Mouse (Mus musculus) kidney, postnatal 4 days (tissue): ENCODE results near the gene Sardh.

ENCODE experiments used
- DNase-seq, 2 experiments: peaks; one replicate each; pipeline ENCODE4 v3.0.0; 2021; ENCODE audit warnings: mixed read lengths in 2 of 2

The Sardh gene

DNA sequence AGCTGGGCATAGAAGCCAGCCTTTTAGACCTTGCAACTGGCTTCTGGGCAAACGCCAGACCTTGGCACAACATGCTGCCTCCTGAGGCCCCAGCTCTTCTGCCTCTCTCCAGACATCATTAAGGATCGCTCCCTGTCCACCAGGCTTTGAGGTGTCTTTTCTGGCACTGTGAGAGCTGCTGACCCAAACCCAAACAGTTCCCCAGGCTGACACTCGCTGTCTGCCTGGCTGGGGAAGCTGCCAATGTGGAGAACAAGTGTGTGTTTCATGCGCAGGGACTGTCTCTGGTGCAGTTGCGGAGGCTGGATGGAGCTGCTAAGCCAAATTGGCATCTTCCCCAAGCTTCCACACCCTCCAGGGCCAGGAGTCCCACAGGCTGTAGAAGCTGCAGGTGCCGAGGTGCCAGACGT is 25.1 kb downstream of the Sardh start:
- no peak for DNase-seq

DNA sequence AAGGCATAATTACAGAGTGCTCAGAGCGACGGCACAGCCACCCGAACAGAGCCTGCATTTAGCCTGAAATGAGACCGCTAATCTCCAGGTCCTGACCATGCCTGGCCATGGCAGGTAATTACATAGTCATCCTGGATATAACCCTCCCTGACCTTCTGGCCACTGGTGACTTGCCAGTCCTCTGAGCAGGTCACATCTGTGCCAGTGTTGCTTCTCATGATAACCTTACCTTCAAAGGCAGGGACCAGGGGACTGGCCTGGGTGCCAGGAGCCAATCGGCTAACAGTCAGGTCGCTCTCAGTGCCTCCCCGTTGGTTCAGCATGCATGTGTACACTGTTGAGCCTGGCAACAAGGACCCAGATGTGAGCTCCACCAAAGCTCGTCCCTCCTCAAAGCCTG is 29.6 kb downstream of the Sardh start:
- DNase-seq: no peak

GRCm38 (mm10) chr2:27218121-27218544 is 30.0 kb downstream of the Sardh start:
- no peak for DNase-seq

DNA sequence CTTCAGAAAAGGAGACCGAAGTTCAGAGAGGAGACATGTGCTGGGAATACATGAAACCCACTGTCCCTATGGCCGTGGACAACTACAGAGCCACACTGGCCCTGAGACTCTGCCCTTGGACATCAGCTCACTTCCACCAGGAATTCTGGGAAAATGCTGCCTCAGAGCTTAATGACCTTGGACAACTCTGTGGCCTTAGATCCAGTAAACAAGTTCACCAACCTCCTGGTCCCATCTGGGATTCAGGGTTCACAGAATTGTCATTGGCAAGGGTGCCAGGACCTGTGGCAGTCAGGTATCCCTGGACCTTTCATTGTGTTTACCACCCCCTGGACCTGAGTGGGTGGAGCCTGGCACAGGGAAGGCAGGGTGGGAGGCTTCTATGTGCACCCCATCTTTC is 32.6 kb downstream of the Sardh start:
- DNase-seq: no peak

- peak in 1 of 2 experiments; percentile 30 for DNase-seq
Observed at GRCm38 (mm10) chr2:27211966-27212893, 35.9 kb downstream of the Sardh start.

GRCm38 (mm10) chr2:27210676-27211210 is 37.4 kb downstream of the Sardh start:
- DNase-seq: peak in 1 of 2 experiments; percentile 14

DNA sequence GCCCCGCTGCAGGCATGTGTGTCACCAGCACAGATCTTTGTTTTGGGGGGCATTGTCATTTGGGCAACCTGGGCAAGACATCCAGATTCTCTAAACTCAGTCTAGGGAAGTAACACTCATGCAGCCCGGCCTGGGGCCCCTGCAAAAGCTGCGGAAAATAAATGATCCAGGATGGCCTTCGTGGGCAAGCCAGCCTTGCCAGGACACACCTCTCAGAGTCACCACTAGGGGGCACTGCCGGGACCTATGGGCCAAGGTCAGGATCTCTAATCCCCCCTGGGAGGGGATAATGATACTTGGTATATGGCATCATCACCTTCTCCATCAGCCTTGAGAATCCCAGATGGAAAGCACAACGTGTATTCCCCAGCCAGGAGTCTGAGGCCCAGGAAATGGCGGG is 37.9 kb downstream of the Sardh start:
- DNase-seq: peak; percentile 71 to 77

DNA sequence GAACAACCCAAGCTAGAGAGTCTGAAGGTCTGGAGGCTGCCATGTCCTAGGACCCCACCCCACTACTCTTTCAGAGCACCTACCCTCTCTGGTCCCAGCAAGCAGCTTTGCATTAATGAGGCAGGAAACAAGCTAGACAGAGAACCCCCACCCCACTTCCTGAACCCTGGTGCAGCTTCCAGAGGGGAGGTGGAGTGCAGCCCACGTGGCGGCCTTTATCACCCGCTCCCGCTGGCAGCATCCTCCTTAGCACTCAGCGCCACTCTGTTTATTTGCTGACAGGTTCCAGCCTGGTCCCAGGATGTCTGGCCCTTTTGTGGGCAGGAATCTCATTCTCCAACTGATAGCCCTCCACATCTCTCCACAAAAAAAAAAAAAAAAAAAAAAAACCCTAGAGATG is 38.3 kb downstream of the Sardh start:
- DNase-seq: peak; percentile 19 to 52

GRCm38 (mm10) chr2:27209370-27209769 is 38.8 kb downstream of the Sardh start:
- DNase-seq: peak in 1 of 2 experiments; percentile 27

GRCm38 (mm10) chr2:27207126-27207525 is 41.0 kb downstream of the Sardh start:
- no peak for DNase-seq

GRCm38 (mm10) chr2:27206128-27206797 is 41.9 kb downstream of the Sardh start:
- peak; percentile 35 to 52 for DNase-seq

DNA sequence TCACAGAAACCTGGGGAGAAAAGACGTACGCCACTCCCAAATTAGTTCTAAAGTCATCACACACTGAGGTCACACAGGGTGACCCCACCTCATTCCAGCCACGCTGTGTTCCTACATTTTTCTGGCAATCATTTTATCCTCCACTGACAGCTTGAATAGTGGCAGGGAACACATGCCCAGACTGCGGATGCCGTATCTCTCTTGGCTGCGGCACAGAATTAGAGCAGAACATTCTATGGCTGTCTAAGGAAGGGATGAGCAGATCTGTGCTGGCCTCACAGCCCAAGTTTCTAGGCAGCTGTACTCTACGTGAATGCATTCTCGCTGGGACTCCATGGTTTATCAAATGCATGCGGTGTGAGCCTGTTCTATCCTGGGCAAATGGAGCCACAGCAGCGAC is 42.5 kb downstream of the Sardh start:
- DNase-seq: no peak

DNA sequence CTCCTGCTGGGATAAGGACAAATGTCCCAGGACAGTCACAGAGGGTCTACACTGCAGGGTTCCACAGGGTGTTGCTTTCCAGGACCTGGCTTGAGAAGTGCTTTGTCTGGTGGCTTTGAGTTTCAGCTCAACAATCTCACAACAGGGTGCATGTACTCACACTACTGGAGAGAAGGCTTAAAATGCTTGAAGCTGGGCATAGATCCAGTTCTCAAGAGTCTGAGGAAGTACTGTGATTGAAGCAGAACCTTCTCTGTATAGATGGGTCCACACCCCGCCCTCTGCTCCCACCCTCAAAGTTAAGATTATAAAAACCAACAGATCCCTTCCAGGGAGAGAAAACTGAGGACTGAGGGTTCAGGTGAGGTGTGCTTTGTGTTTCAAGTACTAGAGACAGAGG is 47.6 kb downstream of the Sardh start:
- no peak for DNase-seq

DNA sequence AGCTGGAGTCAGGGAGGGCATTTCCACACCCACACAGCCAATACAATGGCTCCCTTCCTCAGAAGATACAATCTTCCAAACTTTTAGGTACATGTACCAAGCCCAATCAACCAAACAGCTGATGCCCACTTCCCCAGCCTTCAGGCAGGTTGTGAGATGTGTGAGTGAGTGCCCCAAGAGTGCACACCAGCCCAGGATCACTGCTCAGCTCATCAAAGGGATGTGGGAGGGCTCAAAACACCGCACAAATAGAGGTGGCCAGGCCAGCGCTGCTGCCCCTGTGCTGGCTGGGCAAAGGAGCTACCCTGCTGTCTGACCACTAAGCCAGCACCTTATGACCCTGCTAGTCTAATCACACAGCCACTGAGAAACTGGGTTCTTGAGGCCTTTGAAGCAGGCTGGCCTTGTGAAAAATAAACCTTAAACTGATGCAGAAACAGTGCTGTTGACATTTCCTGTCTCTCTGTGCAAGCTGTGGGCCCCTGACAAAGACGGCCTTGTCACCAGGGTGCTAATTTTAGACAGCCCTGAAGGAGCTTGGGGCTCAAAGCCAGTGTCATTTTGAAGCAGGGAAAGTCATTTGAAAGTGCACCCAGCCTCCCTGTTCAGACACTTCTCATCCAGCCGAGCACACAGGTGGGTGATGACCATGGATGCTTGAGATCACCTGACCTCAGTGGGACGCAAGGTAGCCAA is 49.4 kb downstream of the Sardh start:
- DNase-seq: no peak

DNA sequence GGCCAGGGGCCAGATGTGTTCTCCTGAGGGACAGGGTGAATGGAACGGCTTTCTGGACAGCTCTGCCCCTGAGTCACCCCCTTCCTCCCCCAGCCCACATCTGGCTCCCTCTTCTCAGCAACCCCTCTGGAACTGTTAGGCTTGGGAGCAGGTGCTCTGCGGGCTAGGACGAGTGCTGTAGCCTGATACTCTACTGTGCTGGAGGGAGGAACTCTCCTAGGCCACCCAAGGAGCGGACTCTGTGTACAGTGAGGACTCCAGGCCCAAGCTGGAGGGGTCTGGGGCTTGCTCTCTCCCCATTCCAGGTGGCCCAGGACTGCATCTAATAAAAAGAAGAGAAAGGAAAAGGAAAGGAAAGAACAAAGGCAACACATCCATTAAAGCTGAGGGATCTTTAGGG is 58.1 kb downstream of the Sardh start:
- DNase-seq: no peak

DNA sequence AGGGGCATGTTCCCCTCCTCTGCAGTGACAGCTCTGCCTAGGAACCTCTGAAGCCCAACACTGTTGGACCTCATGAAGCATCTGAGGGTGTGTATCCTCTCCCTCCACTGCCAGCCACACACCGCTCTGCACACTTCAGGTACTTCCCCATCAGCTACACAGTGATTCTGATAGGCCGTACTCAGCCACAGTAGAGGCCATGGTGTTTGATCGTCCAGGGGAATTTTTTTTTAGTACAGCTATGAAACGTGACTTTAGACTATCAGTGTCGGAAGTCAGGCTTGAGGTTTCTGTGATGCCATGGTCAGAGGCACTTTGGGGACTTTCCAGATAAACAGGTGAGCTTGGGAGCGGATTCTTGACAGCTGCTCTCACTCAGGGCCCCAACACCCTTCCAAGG is 60.6 kb downstream of the Sardh start:
- DNase-seq: no peak

- DNase-seq: peak; percentile 15 to 36
Observed at GRCm38 (mm10) chr2:27183734-27184133, 64.4 kb downstream of the Sardh start.

DNA sequence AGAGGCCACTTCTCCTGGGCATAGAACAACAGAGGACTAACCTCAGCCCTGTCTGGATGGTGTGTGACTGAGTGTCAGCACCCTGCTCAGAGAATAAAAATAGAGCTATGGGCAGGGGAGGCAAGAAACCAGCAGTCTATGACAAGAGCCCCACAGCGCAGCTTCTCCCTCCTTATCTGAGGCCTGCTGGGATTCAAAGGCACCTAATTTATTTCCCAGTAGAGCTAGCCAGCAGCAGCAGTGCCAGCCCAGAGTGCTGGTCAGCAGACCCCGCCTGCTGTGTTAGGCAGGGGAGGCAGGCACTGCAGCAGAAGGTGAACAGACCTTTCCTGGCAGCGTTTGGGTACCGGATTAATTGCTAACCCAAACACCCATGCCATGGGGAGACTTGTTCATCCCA is 66.2 kb downstream of the Sardh start:
- DNase-seq: no peak

DNA sequence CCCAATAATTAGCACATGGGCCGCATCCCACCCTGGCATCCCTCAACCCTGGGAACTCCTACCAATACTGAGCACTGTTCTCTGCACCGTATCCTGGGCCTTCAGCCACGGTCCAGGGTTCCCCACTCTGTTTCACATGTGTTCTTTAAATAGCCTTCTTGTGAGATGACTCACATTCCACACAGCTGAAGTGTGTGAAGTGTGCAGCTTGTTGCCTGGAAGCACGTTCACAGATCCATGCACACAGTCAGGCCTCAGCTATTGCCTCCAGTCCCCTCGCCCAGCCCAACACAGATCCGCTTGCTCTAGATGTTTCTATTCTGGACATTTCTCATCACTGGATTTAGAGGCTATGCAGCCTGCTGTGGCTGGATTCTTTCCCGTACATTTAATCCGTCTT is 69.0 kb downstream of the Sardh start:
- DNase-seq: no peak

DNA sequence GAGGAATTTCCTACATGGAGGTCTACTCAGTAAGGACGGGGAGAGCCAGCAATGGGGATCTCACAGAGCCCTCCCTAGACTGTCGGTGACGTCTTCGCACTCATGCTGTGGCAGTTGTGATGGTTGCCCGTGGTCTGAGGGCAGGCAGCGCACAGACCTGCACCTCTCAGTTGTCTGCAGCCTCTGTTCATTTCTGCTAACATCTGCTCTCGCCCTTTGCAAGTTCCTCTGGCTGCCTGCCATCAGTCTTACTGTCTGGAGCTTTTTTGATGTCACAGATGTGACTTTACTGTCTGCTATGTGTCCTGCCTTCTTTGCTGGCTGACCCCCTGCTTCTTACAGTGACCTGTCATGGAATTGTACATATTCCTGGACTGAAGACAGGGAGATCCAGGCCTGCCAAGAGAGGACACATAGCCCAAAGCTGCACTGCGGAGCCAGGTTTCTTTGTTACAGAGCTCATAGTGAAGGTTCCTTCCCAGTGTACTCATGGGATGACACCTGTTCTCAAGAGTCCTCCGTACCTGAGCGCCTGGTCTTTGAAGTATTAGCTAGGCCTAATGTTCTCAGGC is 72.4 kb downstream of the Sardh start:
- peak; percentile 18 to 22 for DNase-seq

- no peak for DNase-seq
Observed at GRCm38 (mm10) chr2:27174242-27174641, 73.9 kb downstream of the Sardh start.

DNA sequence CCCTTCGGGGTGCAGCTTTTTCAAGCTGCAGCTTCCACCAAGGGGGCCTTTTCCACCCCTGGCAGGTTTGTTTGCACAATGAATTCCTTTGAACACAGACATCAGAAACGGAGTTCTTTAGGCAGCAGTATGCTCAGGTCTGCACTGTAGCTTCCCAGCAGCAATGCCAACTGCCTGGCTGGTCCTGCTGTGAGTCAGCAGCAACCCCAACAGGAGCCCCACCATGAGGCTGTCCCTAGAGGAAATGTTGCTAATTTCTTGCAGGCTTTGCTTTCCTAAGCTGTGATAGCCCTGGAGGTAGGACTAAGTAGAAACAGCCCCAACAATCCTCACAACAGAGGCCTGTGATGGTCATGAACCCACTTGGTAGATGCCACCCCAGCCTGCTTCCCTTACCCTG is 81.1 kb downstream of the Sardh start:
- no peak for DNase-seq

- no peak for DNase-seq
Observed at GRCm38 (mm10) chr2:27166074-27166473, 82.1 kb downstream of the Sardh start.
